Mouse (Mus musculus) cerebellum, adult 9-10 months (tissue): ENCODE data around the gene Gbf1.

Experiments used
- DNase-seq: peaks from one replicate; pipeline ENCODE4 v3.0.0; 2022

The Gbf1 gene

DNA sequence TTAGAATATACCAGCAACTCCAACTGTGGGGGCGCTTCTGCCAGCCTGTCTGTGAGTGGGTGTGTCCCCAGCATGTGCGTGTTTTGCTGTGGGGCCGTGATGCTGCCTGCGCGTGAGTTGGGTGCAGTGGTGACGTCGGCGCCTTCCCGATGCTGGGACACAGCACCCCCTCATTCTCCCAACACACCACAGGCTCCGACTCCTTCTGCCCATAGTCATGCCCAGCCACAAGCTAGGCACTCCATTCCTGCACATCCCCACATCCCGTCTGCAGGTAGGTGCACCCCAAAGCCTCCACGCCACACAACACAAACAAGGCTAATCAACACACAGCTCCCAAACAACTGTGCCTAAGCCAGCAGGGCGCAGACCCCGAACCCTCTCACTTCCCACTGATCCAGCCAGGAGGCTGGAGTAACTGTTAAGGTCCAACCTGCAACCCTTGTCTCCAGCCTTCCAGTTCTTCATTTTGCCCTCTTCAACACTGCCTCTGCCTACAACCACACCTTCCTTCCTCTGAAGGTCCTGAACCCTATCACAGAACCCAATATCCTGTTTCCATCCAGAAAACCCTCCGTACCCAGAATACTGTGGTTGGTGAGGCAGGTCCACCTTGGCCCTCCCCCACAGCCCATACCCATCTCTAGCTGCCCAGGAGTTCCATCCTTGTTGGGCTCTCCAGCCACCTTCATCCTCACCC lies 164.7 kb downstream of the Gbf1 start:
- DNase-seq = peak; percentile 48

DNA sequence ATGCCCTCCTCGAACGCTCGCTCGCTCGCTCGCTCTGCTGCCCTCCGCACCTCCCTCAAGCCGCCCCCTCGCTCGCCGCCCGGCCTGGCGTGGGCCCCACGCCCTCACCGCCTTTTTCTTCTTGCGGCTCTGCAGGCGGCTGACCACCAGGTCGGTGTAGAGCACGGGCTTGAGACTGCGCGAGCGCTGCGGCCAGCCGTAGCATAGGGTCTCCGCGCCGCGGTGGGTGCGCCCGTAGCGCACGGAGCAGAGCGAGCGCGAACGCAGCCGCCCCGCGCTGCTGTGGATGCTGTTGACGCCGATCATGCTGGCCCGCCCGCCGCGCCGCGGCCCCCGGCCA lies 165.2 kb downstream of the Gbf1 start:
- DNase-seq = no peak

DNA sequence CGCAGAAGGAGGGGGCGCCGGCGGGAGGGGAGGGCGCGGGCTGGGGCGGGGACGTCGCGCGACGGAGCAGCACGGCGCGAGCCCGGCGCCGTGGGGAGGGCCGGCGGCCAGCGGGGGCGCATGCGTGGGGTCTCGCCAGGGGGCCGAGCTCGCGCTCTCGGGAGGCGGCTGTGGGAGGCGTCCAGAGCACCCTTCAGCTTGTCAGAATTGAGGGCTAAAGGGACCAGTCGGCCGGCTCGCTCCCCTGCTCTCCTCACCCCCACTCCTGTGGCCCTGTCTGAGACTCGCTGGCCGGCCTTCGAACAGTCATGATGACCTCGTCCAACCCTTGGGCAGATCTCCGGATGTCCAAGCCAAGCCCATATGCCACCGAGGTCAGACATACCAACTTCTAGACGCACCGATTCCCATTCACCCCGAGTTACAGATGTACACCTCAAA lies 165.7 kb downstream of the Gbf1 start:
- DNase-seq = peak; percentile 62

DNA sequence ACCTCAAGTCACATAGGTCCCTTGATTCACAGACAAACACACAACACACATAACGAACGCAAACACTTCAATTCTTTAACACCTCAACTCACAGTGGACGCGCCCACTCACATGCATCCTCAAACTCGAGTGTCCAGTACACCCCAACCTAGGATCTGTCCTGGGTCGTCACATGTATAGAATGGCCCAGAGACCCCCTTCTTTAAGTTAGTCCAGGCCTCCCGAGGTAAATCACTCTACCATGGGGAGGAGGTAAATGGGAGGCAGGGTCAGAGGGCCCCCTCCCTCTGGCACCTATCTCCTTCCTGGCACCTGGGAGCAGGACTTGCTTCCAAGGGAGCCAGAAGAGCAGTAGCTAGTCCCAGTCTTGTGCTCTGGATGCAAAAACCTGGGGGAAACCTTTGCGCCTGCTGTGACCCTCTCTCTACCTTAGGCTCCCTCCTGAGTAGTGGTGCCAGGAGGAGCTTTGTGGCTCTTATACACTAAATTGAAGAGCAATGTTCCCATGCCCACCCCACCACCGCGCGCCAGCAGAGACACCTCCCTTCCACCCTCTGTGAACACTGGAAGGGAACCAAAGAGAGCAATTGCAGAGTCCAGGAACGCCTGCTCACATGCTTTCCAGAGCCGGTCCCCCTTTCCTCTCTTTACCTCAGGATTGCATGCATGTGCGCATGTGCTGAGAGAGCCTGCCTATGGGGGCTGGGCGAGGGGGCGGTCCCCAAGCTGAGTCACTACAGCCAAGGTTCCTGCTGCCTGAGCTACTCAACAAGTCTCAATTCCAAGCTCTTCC lies 166.5 kb downstream of the Gbf1 start:
- peak; percentile 78 for DNase-seq

DNA sequence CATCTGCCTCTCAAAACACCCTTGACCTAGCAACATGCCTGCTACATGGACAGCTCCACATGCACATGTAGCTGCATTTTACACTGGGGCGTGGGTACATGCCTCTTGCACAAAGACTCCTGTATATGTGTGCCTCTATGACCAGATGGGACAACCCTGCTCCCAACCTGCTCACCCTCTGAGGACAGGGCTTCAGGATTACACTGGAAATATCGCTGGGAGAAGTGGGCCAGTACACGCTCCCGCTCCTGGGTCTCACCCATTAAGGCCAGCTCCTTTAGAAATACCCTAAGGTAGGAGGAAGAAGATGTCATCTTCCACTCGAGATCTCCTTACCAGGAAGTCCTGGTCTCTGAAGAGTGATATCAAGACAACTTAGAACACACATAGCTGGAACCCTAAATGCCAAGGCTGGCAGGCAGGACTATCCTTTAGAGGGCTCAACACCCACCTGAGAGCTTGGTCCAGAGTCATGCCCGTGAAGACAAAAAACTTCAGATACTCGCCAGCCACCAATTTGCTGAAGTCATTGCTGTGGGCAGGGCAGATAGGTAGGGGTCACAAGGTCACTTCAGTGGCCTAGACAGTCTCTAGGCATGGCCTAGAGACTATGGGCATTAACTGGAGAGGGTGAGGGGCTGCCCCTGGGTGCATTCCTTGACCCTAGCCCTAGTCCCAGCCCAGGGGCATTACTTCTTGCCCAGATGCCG lies 167.9 kb downstream of the Gbf1 start:
- no peak for DNase-seq

DNA sequence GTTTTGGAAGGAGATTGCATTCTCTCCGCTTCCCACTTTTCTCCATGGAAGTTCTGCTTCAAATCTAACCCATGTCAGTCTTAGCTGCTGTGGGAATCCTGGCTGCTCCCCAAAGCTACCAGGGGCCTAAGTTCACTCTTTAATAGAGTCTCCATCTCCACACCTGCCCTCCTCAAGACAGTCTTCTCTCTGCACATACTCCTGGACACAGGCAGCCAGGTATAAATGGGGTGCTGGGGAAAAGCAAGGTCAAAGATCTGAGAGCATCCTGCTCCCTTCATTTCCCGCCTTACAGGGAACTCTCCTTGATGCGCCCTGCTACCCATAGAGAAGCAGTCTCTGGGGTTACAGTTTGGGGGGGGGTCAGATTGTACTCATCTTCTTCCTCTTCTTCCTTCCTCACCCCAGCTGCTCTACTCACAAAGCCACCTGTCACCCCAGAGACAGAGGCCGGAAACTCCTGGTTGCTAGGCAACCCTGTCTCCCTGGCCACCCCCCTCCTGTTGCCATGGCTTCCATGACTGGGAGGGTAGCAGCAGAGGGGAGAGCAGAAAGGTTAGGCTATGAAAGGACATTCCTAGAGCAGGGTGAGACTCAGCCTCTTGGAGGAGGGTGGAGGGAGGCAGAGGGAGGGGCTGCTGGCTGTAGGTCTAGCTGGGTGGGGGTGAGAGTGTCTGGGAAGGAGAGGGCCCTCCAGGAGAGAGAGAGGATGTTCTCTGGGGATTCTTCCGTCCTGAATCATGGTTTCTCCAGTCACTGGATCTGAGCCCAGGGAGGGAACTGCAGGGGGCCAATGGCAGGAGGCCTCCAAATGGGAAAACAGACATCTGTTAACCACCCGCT lies 169.0 kb downstream of the Gbf1 start:
- DNase-seq = peak; percentile 90

DNA sequence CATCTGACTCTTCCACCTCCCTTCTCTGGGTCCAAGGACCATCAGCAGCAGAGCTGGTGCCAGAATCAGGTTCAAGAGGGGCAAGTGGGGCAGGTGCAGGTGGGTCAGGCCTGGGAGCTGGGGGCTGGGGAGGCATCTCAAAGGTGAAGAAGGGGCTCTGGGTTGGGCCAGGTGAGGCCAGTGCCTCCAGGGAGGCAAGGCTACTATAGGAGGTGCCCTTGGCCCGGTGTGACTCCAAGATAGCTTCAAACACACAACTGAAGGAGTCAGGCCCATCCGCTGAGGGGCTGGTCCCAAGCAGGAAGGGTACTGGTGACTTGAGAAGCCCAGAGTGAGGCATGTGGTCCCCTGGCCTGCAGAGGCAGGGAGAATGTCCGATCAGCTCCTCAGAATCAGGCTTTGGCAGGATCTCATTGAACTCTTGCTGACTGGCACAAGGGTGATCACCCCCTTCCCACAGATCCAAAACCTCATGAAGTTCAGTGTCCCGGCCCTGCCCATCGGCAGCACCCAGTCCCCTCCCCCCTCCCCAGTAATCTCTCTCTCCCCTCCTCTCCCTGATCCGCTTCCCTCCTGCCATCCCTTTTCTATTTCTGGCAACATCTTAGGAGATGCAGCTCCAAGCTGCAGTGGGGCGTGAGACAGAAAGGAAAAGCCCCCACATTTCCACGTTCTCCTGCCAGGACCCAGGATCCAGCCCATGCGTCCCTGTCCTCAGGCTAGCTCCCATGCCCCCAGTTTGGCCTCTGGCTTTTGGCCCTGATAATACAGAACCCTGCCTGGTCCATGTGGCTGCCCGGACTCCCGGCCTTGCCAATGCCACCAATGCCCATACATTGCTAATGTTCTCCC lies 170.1 kb downstream of the Gbf1 start:
- peak; percentile 68 for DNase-seq

DNA sequence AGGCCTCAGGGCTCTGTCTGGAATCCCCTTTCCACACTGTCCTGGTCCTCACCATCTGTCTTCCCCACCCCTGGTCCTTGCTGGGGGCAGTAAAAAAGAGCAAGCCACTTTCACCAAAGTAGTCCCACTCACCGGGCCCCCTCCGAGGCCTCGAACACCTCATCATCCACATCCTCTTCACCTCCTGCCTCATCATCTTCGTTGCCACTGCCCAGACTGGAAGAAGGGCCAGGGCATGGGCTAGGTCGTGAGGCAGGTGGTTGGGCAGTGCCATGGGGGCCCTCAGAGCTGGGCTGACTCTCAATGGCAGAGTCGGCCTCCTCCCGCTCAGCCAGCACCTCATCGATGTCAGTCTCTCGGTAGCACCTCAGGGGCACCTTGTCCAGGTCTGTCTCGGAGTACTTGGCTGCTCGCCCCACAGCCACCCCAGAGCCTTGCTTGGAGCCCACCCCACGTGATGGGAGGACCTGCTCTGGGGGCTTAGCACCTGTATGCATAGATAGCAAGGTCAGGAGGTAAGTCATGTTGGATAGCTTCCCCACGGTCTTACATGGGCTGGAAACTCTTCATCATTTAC lies 170.8 kb downstream of the Gbf1 start:
- peak; percentile 72 for DNase-seq

DNA sequence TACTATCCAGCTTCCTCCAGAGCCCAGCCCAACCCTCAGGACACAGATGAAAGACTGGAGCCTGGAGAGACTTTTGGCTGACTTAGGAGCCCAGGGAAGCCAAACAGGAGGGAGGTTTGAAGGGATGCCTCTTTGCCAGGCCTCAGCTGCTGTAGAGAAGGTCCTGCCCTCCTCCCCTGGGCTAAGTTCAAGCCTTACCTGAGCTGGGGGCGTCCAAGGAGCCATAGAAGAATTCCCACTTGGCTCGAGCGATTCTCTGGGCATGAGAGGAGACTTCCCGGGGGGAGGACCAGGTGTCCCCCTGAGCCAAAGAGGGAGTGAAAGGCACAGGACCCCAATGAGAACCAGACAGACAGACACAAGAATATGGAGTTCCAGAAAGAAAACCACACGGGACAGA lies 171.4 kb downstream of the Gbf1 start:
- DNase-seq = no peak

DNA sequence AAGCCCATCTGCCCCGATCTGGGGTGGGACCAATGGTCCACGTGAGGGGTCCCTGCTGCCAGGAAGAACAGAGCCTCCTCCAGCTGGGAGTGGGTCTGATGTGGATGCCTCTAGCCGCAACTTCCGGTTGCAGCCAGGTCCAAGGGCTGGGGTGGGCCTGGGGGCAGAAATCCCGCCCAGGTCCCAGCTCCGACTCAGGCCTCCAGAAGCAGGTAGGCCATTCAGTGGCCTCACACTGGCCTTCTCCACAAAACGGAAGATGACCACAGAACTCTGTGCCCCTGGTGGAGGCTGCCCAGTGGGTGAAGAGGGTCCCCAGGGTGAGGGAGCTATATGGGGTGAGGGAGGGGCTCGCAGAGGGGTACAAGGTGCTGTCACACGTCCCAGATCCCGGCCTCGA lies 172.1 kb downstream of the Gbf1 start:
- no peak for DNase-seq

DNA sequence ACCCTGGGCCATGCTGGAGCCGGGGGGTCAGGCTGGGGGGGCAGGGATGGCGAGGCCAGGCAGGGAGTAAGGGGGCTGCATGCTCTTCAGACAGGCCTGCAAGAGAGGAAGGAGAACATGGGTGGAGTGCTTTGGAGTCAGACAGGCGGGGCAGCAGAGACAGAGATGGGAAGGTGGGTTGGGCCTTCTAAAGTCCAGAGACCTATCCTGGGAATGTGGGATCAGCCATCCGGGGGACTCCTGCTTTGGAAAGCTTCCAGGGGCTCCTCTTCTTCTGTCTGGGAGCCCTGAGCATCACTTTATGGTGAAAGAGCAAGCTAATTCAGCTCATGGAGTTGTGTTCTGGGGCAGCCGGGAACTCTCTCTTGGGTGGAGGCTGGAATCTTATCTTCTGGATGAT lies 172.6 kb downstream of the Gbf1 start:
- peak; percentile 66 for DNase-seq

DNA sequence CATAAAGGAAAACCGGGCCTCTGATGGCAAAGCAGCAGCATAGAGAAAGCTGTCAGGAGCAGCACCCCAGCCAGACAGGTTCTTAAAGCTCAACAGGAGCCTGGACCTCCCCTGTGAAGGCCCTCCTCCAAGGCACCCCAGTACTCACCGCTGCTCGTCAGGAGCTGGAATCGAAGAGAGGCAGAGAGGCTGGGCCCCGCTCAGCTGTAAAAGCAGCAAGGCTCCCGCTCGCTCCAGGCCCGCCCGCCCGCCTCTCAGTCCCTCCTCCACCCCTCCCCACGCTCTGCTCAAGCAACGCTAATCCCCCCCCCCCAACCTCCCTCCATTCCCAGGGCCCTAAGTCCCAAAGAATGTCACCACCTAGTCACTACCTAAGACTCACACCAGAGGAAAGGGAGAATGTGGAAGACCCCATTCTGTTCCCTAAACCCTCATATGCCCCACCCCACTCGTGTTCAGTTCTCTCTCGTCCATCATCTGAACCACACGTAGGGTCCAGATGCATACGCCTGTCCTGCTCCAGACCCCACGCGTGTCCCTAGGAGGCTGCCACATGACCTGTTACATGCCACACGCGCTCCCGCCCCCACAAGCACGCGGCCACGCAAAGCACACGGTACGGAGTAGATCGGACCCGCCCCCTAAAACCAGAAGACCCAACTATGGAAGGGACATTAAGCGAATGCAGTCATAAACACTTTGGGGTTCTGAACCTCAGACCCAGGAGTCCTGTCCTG lies 173.9 kb downstream of the Gbf1 start:
- peak; percentile 79 for DNase-seq

DNA sequence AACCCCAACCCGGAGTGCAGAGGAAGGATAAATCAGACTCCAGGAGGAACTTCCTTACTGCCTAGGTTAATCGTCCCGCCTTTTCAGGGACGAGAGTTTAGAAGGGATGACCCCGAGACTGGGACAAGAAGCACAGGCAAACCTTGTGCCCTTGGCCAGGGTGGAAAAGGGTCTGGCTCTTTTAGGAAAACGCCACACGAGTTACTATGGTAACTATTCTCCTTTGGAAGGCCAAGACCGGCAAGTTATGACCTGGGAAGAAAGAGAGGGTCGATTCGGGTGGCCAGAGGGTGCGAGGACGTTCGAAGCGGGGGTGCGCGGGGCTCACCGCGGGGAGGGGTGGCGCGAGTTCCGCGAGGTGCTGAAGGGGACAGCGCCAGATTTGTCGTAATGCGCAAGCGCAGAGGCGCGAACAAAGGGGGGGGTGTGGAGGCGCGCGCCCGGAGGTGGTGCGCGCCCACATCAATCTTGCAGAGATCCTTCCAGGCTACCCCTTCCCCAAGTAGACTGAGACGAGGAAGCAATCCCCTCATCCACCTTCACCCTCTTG lies 174.5 kb downstream of the Gbf1 start, which contains the start of gene Psd:
TSS of gene Psd (minus strand) at position 401 of the 550 bp plus-strand sequence.
- peak; percentile 86 for DNase-seq

DNA sequence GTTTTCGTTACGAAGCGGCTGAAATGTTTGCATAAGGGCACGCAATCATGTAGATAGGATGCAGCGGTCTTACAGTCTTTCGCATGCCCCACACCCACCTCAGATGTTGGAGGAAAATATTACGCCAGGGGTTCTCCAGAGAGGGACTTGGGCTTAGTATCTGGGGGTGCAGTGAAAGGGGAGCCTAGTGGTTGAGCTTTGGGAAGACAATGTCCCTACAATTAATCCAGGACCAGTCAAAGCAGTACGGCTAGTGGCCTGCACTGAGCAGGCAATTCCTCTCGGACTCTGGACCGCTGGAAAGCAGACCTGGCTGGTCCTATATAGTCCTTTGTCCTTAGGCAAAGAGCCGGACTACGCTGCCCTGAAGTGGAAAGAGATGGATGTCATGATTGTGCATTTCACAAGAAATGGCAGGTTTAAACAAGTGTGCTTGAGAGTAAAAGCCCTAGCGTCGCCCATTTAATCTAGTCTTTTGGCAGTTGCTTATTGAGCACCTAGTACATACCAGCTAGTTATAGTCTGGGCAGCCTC lies 175.3 kb downstream of the Gbf1 start:
- DNase-seq = no peak

DNA sequence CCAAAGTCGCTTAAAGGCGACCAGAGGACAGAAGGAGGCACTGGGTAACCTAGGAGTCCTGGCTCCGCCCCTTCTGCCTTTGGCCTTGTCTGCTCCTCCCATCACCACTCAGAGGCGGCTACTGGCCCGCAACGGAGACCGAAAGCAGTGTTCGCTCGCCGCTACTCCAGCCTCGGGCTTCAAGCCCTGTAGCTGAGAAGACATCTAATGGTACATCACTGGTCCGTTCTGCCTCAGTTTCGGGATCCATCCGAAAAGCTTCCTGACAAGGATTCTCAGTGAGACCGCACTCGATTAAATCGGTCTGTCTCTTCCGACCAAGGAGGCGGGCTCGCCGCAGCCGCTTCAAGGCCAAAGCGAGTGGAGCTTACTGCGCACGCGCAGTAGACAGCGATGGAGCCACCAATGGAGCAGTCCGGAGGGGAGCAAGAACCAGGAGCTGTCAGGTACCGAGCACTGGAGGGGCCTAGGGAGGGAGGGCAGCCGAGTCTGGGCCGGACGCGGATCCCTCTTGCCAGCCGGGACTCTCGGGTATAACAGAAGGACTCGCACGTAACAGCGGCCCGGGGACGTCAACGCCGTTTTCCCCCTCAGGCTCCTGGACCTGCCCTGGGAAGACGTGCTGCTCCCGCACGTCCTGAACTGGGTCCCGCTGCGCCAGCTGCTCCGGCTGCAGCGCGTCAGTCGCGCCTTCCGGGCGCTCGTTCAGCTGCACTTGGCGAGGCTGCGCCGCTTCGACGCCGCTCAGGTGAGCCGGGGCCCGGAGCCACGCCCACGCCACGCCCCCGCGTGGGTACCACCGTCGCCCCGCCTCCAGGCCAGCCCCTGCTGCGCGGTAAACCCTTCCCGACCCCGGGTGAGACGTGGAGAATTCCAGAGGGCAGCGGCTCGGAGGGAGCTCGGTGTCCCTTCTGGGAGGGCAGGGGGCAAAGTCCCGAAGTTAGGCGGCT lies 176.0 kb downstream of the Gbf1 start, which contains the start of gene Fbxl15:
TSS of gene Fbxl15 (plus strand) at position 104 of the 950 bp plus-strand sequence.
- peak; percentile 97 for DNase-seq

DNA sequence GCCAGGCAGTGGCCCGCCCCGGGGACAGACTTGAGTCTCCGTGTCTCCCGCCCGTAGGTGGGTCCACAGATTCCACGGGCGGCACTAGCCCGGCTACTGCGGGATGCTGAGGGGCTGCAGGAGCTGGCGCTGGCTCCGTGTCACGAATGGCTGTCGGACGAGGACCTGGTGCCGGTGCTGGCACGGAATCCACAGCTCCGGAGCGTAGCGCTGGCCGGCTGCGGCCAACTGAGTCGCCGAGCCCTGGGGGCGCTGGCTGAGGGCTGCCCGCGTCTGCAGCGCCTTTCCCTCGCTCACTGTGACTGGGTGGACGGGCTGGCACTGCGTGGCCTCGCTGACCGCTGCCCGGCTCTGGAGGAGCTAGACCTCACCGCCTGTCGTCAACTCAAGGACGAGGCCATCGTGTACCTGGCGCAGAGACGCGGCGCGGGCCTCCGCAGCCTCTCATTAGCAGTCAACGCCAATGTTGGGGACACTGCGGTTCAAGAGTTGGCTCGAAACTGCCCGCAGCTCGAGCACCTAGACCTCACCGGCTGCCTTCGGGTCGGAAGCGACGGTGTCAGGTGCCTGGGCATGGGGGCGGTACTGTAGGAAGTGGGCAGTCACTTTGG lies 176.8 kb downstream of the Gbf1 start:
- DNase-seq = peak; percentile 67

DNA sequence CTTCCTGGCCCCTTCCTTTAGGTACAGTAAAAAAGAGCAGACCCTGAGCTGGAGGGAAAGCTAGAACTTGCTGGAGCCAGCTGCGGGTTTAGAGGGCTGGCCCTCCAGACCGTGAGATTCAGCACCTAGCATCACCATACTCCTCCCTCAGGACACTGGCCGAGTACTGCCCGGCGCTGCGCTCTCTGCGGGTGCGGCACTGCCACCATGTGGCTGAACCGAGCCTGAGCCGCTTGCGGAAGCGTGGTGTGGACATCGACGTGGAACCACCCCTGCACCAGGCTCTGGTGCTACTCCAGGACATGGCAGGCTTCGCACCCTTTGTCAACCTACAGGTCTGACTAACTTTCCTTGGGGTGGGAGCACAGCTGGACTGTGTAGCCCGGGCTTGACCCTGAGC lies 177.6 kb downstream of the Gbf1 start:
- peak; percentile 87 for DNase-seq

DNA sequence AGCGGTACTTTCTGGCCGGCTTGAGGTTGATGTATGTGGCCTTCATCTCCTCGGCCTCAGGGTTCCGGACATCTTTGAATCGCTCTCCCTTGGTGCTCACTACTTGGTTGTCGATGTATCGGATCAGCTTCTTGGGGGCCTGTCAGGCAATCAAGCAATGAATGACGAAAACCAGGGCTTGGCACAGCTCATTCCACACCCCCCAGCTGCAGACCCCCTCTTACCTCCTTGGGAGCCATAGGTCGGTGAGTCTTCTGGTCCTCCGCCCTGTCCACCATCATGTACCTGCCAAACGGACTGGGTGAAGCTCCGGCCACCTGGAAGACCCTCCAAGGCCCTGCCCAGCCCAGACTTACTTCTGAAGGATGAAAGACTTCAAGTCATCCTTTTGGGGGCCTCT lies 178.4 kb downstream of the Gbf1 start:
- peak; percentile 61 for DNase-seq
